ENCODE assay signal across 12 mouse cellular contexts in the genomic region with DNA sequence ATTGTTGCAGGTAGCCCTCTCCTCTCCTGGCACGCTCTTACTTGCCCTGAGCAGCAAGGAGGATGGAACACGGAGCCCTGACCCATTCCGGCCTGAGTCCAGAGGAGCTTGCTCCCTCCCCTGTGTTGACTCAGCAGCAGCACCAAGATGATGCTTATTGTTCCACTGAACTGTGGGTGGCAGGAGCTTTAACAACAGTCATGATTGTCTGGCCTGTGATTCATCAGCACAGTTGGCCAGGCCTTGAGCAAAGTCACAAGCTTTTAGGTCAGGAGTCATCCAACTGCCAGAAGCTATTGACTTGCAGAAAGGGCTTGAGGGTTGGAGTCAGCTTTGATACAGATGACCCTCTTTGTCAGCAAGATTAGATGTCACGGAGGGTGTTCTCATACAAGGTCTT.
DNase-seq lines count a peak whose midpoint lies in the region; ATAC-seq and TF ChIP-seq lines count a peak whose summit lies in the region.
"Had no signal": no experiment of that assay in that cellular context is flagged by ENCODE, and none has a peak within 500 bp of the region (broad histone marks: within the 10 kb centered on the region; RNA-seq: fewer than 3 reads in every experiment).

No protein-coding gene starts in this region.

- no peaks in the 10 kb centered on the region for H3K79me2 ChIP-seq in myocyte (ENCODE audit: control insufficient read depth, insufficient read depth)

- peak overlapping the region; percentile 10 for H3K4me2 ChIP-seq in myocyte (ENCODE audit: low read depth)
- H3K4me2 ChIP-seq: lung, embryonic 14.5 days had no signal

- no peak overlapping the region for H3ac ChIP-seq in myocyte (ENCODE audit: control insufficient read depth, insufficient read length)

- DNase-seq in gastrocnemius, postnatal 25 days: peak; percentile 15
- DNase-seq in gastrocnemius, postnatal 4 days (ENCODE audit: low spot score in 2 of 2): no peak
- DNase-seq in ovary, adult 18-20 months (ENCODE audit: low spot score): peak; percentile 10
- DNase-seq in ovary, postnatal 14 days (ENCODE audit: low spot score): no peak
- peak; percentile 45 for DNase-seq in adrenal gland, adult 8-10 months
- DNase-seq in c-Kit-positive CD71-positive TER-119-positive erythroid progenitor cells, embryonic 14.5 days (ENCODE audit: low spot score): no peak
- DNase-seq: kidney, adult 8-10 months; lung, embryonic 14.5 days; midbrain, embryonic 14.5 days had no signal

- no peaks in the 10 kb centered on the region for H3K27me3 ChIP-seq in myocyte (ENCODE audit: control insufficient read depth, insufficient read depth, insufficient read length)

- ATAC-seq in erythroid progenitor cell, adult 5-6 weeks (replicated peaks; ENCODE audit: low FRiP score, poor library complexity, severe bottlenecking): no peak

- no peak overlapping the region for H3K4me3 ChIP-seq in myocyte

- no peak for TF ChIP-seq POLR2A in myocyte (IDR thresholded peaks at IDR 0.05; ENCODE audit: insufficient read length, low read depth)

- H3K36me3 ChIP-seq in myocyte (ENCODE audit: control insufficient read depth, insufficient read depth): no peaks in the 10 kb centered on the region
- H3K36me3 ChIP-seq: G1E had no signal

TF ChIP-seq in myocyte, 11 proteins besides CTCF, POLR2A, EP300 and RAD21:
- no peak for TF ChIP-seq E2F4 (IDR thresholded peaks at IDR 0.05; ENCODE audit: insufficient read depth)
- no peak for TF ChIP-seq TCF12 (IDR thresholded peaks at IDR 0.05; ENCODE audit: insufficient read depth, poor library complexity, severe bottlenecking)
- TF ChIP-seq SRF (IDR thresholded peaks at IDR 0.05; ENCODE audit: control insufficient read depth, insufficient read length, low read depth): no peak
- no peak for TF ChIP-seq CEBPB (IDR thresholded peaks at IDR 0.05; ENCODE audit: insufficient read depth, poor library complexity, severe bottlenecking)
- no peak for TF ChIP-seq REST (IDR thresholded peaks at IDR 0.05; ENCODE audit: insufficient read depth, insufficient read length)
- peak in 2 of 3 experiments; percentile 3 to 16 for TF ChIP-seq MYOD1 (IDR thresholded peaks at IDR 0.05; ENCODE audit: control insufficient read depth in 1 of 3, insufficient read length in 2 of 3, low read depth in 2 of 3)
- TF ChIP-seq MAX (IDR thresholded peaks at IDR 0.05; ENCODE audit: low read depth): no peak
- TF ChIP-seq TCF3 (IDR thresholded peaks at IDR 0.05; ENCODE audit: insufficient read length, low read depth): no peak
- TF ChIP-seq MYOG (IDR thresholded peaks at IDR 0.05; ENCODE audit: control insufficient read depth in 1 of 3, insufficient read depth in 1 of 3, insufficient read length in 2 of 3, low read depth in 2 of 3): peak in 1 of 3 experiments; percentile 30
- TF ChIP-seq POLR2AphosphoS2 (IDR thresholded peaks at IDR 0.05; ENCODE audit: insufficient read length, low read depth): no peak
- no peak for TF ChIP-seq USF1 (IDR thresholded peaks at IDR 0.05; ENCODE audit: low read depth)

Comparison
In these comparisons a context has a peak if more than half of its experiments do, and no peak if none do; other contexts are left out.
1. DNase-seq: peak in gastrocnemius, postnatal 25 days (single experiment), ovary, adult 18-20 months (single experiment) and adrenal gland, adult 8-10 months (single experiment); none in gastrocnemius, postnatal 4 days (0 of 2), ovary, postnatal 14 days (single experiment) and c-Kit-positive CD71-positive TER-119-positive erythroid progenitor cells, embryonic 14.5 days (single experiment).